Comparison of ENCODE assay signal across 20 mouse cellular contexts in genomic region chr2:16866163-16866852, GRCm38 (mm10).
"Had no signal": no experiment of that assay in that cellular context is flagged by ENCODE, and none has a peak within 500 bp of the region (broad histone marks: within the 10 kb centered on the region; RNA-seq: fewer than 3 reads in every experiment).

No protein-coding gene starts in this region.

- H3K4me3 ChIP-seq: myocyte; neural tube, embryonic 13.5 days; neural tube, embryonic 15.5 days; stomach, embryonic 15.5 days had no signal

- ATAC-seq: midbrain, embryonic 16.5 days had no signal

- H3K9ac ChIP-seq: lung, embryonic 14.5 days; neural tube, embryonic 13.5 days; neural tube, embryonic 15.5 days; stomach, embryonic 15.5 days had no signal

- H3K27ac ChIP-seq: neural tube, embryonic 13.5 days; neural tube, embryonic 15.5 days; stomach, embryonic 15.5 days; stomach, postnatal 0 days had no signal

- H3K9me3 ChIP-seq: neural tube, embryonic 13.5 days; neural tube, embryonic 15.5 days; stomach, embryonic 15.5 days had no signal

- H3K36me3 ChIP-seq: neural tube, embryonic 13.5 days; neural tube, embryonic 15.5 days; stomach, embryonic 15.5 days had no signal

- DNase-seq: lung, adult 18-20 months; lung, embryonic 14.5 days; lung, postnatal 10 days; lung, postnatal 4 days; midbrain, embryonic 14.5 days; retina, postnatal 1 day; right cerebral cortex, adult 18-20 months; right cerebral cortex, postnatal 25 days; right cerebral cortex, postnatal 4 days; spleen, adult 18-20 months; thymus, adult 2 months; thymus, postnatal 25 days; thymus, postnatal 4 days had no signal

- H3K27me3 ChIP-seq: neural tube, embryonic 13.5 days; neural tube, embryonic 15.5 days; stomach, embryonic 15.5 days had no signal

- H3K4me1 ChIP-seq: neural tube, embryonic 13.5 days; neural tube, embryonic 15.5 days; stomach, embryonic 15.5 days had no signal

- H3K4me2 ChIP-seq: lung, embryonic 14.5 days; midbrain, embryonic 11.5 days; neural tube, embryonic 13.5 days; neural tube, embryonic 15.5 days; stomach, embryonic 15.5 days had no signal
